Mouse (Mus musculus) ES-Bruce4 (cell line): ENCODE results near the gene Prr22.

Source experiments
- CTCF ChIP-seq: IDR thresholded peaks from one replicate; pipeline ENCODE4 v1.8.1; 2011; ENCODE audit warnings: low read depth, low read length
- EP300 ChIP-seq: IDR thresholded peaks from 2 replicates; pipeline ENCODE4 v1.6.1; 2011; ENCODE audit warnings: low read depth, low read length; ENCODE audit not compliant: insufficient read depth
- POLR2A ChIP-seq: IDR thresholded peaks from one replicate; pipeline ENCODE4 v1.8.1; 2011; ENCODE audit warnings: low read length; ENCODE audit not compliant: insufficient read depth

DNA sequence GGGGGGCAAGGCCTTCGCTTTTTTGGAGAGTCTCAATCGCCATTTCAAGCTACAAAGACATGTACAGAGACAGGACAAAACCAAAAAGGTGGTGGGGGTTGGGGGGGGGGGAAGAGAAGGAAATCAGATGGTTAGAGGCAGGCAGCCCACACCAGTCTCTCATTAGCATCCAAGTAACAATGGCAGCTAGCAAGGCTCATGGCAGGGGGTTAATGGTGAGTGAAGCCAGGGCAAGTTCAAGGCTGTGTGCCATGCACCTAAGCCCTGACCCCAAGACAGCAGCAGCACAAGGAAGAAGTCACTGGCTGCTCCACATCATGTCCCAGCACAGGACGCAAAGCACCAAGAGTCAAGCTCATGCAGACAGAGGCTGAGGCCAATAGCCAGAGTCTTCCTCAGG lies 29.2 kb downstream of the Prr22 start:
- TF ChIP-seq CTCF (no peak), POLR2A (no peak), EP300 (no peak)
